Mouse (Mus musculus): Measurements from ENCODE around the gene Wfdc21. TPM values are rescaled to one million over a fixed set of nuclear protein-coding genes. Genes with fewer than 3 reads are reported as not detected.
A peak's percentile ranks its signal among the peaks of the same experiment; 100 is the strongest.

The Wfdc21 gene
- polyA plus RNA-seq, 1 experiment, result not detected

DNA sequence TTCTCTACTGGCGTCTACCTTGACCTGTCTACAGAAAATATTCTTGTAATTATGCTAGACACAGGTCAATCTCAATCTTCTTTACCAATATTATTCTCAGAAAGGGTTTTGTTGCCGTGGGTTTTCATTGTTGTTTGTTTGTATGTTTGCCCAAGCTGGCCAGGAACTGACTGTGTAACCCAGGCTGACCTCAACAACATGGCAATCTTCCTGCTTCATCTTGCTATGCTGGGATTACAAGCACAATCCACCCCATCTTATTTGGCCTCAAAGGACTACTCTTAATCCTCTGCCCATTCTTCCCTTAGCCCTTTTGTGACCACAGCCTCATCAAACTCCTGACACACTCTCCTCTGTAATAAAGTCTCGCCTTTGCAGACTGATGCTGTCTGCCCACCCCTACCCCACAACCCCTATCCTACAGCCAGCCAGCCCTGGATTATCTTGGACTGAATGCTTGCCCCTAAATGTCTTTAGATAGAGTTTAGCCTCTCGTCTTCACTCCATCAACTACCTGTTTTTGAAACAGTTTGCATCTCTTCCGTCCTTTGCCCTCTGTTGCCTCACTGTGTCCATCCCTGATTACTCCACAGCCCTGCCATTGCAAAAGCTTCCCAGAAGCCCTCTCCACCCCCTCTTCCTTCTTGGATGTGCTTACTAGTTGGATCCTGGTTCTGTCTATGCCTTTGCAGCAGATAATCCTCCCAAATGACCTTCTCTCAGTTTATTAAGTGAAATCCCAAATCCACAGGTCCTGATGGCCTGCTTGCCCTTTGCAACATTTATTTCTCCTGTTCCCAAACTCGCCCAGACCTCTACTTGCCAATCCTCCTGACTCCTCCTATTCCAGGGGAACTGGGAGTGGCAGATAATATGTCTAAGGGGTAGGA is 881 bp downstream of the Wfdc21 start:
- TF ChIP-seq FLI1 (IDR thresholded peaks at IDR 0.05; ENCODE audit: low read length) (no peak), GATA1 (IDR thresholded peaks at IDR 0.05; ENCODE audit: borderline replicate concordance, low read length) (no peak)
- Histone ChIP-seq H3K36me3 (replicated peaks; ENCODE audit: low read length) (peaks cover 2% of the 10 kb centered on the region), H3K4me3 (replicated peaks) (no peak overlapping the region), H3K4me1 (peaks cover 21% of the 10 kb centered on the region), H3K9me3 (peaks cover 22% of the 10 kb centered on the region), H3K27me3 (replicated peaks) (peaks cover 62% of the 10 kb centered on the region)

- TF ChIP-seq FLI1 (IDR thresholded peaks at IDR 0.05; ENCODE audit: low read length), result no peak
- no peak for TF ChIP-seq GATA1 (IDR thresholded peaks at IDR 0.05; ENCODE audit: borderline replicate concordance, low read length)
- H3K36me3 ChIP-seq (replicated peaks; ENCODE audit: low read length), result peaks cover 35% of the 10 kb centered on the region
- H3K27me3 ChIP-seq (replicated peaks), result peaks cover 9% of the 10 kb centered on the region
- H3K9me3 ChIP-seq, result peaks cover 22% of the 10 kb centered on the region
- H3K4me1 ChIP-seq, result peaks cover 14% of the 10 kb centered on the region
- peak within 1 kb of the TSS; percentile 99 for H3K4me3 ChIP-seq (replicated peaks)
These were observed 6.9 kb downstream of the Wfdc21 start, which contains the start of gene Heatr6 for GRCm38 (mm10) chr11:83753581-83754181. TSS of gene Heatr6 (plus strand) at chr11:83753696.

GRCm38 (mm10) chr11:83754227-83754626 is 7.5 kb downstream of the Wfdc21 start:
- peaks cover 5% of the 10 kb centered on the region for H3K27me3 ChIP-seq (replicated peaks)
- peaks cover 40% of the 10 kb centered on the region for H3K36me3 ChIP-seq (replicated peaks; ENCODE audit: low read length)
- H3K4me3 ChIP-seq (replicated peaks), result peak overlapping the region; percentile 99
- H3K9me3 ChIP-seq, result peaks cover 22% of the 10 kb centered on the region
- H3K4me1 ChIP-seq, result peaks cover 14% of the 10 kb centered on the region
- TF ChIP-seq GATA1 (IDR thresholded peaks at IDR 0.05; ENCODE audit: borderline replicate concordance, low read length), result no peak
- no peak for TF ChIP-seq FLI1 (IDR thresholded peaks at IDR 0.05; ENCODE audit: low read length)

DNA sequence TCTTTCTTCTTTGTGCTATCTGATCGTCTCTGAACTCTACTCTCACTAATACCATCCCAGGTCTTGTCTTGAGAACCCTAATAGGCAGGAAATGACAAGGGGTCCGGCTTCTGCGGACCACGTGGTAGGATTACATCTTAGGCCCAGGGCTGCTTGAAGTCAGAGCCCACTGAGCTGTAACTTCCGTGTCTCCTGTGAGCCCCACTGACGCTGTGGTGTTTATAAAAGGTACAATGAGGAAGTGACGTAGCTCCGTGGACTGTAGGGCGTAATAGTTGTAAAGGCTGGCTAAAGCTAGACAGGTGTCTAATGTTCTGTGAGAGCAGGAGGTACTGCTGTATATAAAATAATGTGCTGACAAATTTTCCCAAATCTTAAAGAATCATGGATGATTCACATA is 20.6 kb downstream of the Wfdc21 start:
- peaks cover 98% of the 10 kb centered on the region for H3K36me3 ChIP-seq (replicated peaks; ENCODE audit: low read length)
- no peaks in the 10 kb centered on the region for H3K27me3 ChIP-seq (replicated peaks)
- no peak for TF ChIP-seq FLI1 (IDR thresholded peaks at IDR 0.05; ENCODE audit: low read length)
- TF ChIP-seq GATA1 (IDR thresholded peaks at IDR 0.05; ENCODE audit: borderline replicate concordance, low read length), result no peak
- H3K4me3 ChIP-seq (replicated peaks), result no peak overlapping the region
- H3K9me3 ChIP-seq, result no peaks in the 10 kb centered on the region
- H3K4me1 ChIP-seq, result no peaks in the 10 kb centered on the region

GRCm38 (mm10) chr11:83768976-83769375 is 22.2 kb downstream of the Wfdc21 start:
- Histone ChIP-seq H3K4me3 (replicated peaks) (no peak overlapping the region), H3K9me3 (no peaks in the 10 kb centered on the region), H3K27me3 (replicated peaks) (no peaks in the 10 kb centered on the region), H3K4me1 (no peaks in the 10 kb centered on the region), H3K36me3 (replicated peaks; ENCODE audit: low read length) (peaks cover 98% of the 10 kb centered on the region)
- TF ChIP-seq FLI1 (IDR thresholded peaks at IDR 0.05; ENCODE audit: low read length), result no peak
- no peak for TF ChIP-seq GATA1 (IDR thresholded peaks at IDR 0.05; ENCODE audit: borderline replicate concordance, low read length)

GRCm38 (mm10) chr11:83771014-83771413 is 24.3 kb downstream of the Wfdc21 start:
- peaks cover 97% of the 10 kb centered on the region for H3K36me3 ChIP-seq (replicated peaks; ENCODE audit: low read length)

DNA sequence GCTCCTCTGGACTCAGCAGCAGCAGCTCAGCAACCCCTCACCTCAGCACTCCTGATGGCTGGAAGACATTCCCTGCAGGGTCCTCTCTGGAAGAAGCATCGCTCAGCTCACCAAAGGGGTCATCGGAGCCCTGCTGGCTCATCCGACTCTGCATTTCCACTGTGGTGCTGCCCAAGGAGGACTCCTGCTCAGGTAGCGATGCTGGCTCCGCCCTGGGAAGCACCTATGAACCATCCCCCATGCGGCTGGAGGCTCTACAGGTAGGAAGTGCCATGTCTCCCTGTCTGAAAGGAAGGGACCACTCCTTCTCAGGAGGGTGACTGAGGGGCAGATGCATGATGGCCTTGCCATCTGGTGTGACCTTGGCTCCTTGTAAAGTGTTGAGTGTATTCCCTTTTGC is 25.6 kb downstream of the Wfdc21 start:
- H3K4me3 ChIP-seq (replicated peaks), result no peak overlapping the region
- no peaks in the 10 kb centered on the region for H3K27me3 ChIP-seq (replicated peaks)
- no peaks in the 10 kb centered on the region for H3K4me1 ChIP-seq
- no peaks in the 10 kb centered on the region for H3K9me3 ChIP-seq
- peaks cover 97% of the 10 kb centered on the region for H3K36me3 ChIP-seq (replicated peaks; ENCODE audit: low read length)
- TF ChIP-seq GATA1 (IDR thresholded peaks at IDR 0.05; ENCODE audit: borderline replicate concordance, low read length), result no peak
- TF ChIP-seq FLI1 (IDR thresholded peaks at IDR 0.05; ENCODE audit: low read length), result no peak

More at GRCm38 (mm10) chr11:83771014-83771413, 24.3 kb downstream of the Wfdc21 start:
- H3K27me3 ChIP-seq (replicated peaks), result no peaks in the 10 kb centered on the region
- H3K9me3 ChIP-seq, result no peaks in the 10 kb centered on the region
- no peaks in the 10 kb centered on the region for H3K4me1 ChIP-seq
- no peak overlapping the region for H3K4me3 ChIP-seq (replicated peaks)
- TF ChIP-seq GATA1 (IDR thresholded peaks at IDR 0.05; ENCODE audit: borderline replicate concordance, low read length), result no peak
- no peak for TF ChIP-seq FLI1 (IDR thresholded peaks at IDR 0.05; ENCODE audit: low read length)

GRCm38 (mm10) chr11:83773691-83774090 is 27.0 kb downstream of the Wfdc21 start:
- H3K4me3 ChIP-seq (replicated peaks), result no peak overlapping the region
- TF ChIP-seq FLI1 (IDR thresholded peaks at IDR 0.05; ENCODE audit: low read length), result no peak
- no peak for TF ChIP-seq GATA1 (IDR thresholded peaks at IDR 0.05; ENCODE audit: borderline replicate concordance, low read length)
- no peaks in the 10 kb centered on the region for H3K4me1 ChIP-seq
- H3K36me3 ChIP-seq (replicated peaks; ENCODE audit: low read length), result peaks cover 92% of the 10 kb centered on the region
- H3K9me3 ChIP-seq, result no peaks in the 10 kb centered on the region
- H3K27me3 ChIP-seq (replicated peaks), result no peaks in the 10 kb centered on the region

- H3K36me3 ChIP-seq (replicated peaks; ENCODE audit: low read length), result peaks cover 92% of the 10 kb centered on the region
- no peaks in the 10 kb centered on the region for H3K4me1 ChIP-seq
- TF ChIP-seq FLI1 (IDR thresholded peaks at IDR 0.05; ENCODE audit: low read length), result no peak
- TF ChIP-seq GATA1 (IDR thresholded peaks at IDR 0.05; ENCODE audit: borderline replicate concordance, low read length), result no peak
- H3K27me3 ChIP-seq (replicated peaks), result no peaks in the 10 kb centered on the region
- H3K9me3 ChIP-seq, result no peaks in the 10 kb centered on the region
- H3K4me3 ChIP-seq (replicated peaks), result no peak overlapping the region
These were observed 27.6 kb downstream of the Wfdc21 start for GRCm38 (mm10) chr11:83774324-83774723.

- Histone ChIP-seq H3K4me1 (no peaks in the 10 kb centered on the region), H3K36me3 (replicated peaks; ENCODE audit: low read length) (peaks cover 94% of the 10 kb centered on the region), H3K9me3 (peaks cover 13% of the 10 kb centered on the region), H3K27me3 (replicated peaks) (no peaks in the 10 kb centered on the region), H3K4me3 (replicated peaks) (no peak overlapping the region)
- TF ChIP-seq GATA1 (IDR thresholded peaks at IDR 0.05; ENCODE audit: borderline replicate concordance, low read length) (no peak), FLI1 (IDR thresholded peaks at IDR 0.05; ENCODE audit: low read length) (no peak)
These were observed 30.1 kb downstream of the Wfdc21 start for GRCm38 (mm10) chr11:83776798-83777197.
